Mouse (Mus musculus): ENCODE results near the gene Brwd1.

DNA sequence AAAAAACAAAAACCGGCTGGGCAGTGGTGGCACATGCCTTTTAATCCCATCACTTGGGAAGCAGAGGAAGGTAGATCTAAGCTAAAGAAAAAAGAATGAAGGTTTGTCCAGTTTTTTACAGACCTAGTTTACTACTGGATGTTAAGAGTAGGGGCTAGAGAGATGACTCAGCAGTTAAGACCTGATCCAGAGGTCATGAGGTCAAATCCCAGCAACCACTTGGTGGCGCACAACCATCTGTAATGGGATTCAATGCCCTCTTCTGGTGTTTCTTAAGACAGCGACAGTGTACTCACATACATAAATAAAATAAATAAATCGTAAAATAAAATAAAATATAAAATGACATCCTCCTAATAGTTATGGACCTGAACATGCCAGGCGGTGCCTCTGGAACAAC is 38.2 kb downstream of the Brwd1 start:
- TF ChIP-seq CTCF (IDR thresholded peaks at IDR 0.05; ENCODE audit: borderline replicate concordance, control insufficient read depth, extremely low read depth, insufficient read depth, low read length, poor library complexity) = no peak
- TF ChIP-seq POLR2A (IDR thresholded peaks at IDR 0.05; ENCODE audit: control insufficient read depth, extremely low read depth, insufficient read depth, low read length, poor library complexity) = no peak

Measured in thymus, adult 2 months (tissue).